Mouse (Mus musculus) stomach, postnatal 0 days (tissue): ENCODE data around the gene Uap1l1.

Experiments
- CTCF ChIP-seq: IDR thresholded peaks from 2 replicates; pipeline ENCODE4 v1.5.1; 2016; ENCODE audit warnings: antibody characterized with exemption, low read depth, mild to moderate bottlenecking, moderate library complexity
- EP300 ChIP-seq: optimal IDR thresholded peaks from 2 replicates; pipeline ENCODE3; 2016; ENCODE audit warnings: antibody characterized with exemption

- TF ChIP-seq CTCF (no peak), EP300 (no peak)
These were observed 55.3 kb downstream of the Uap1l1 start for GRCm38 (mm10) chr2:25310180-25310579.
